ENCODE assay signal across 8 mouse cellular contexts in the genomic region with DNA sequence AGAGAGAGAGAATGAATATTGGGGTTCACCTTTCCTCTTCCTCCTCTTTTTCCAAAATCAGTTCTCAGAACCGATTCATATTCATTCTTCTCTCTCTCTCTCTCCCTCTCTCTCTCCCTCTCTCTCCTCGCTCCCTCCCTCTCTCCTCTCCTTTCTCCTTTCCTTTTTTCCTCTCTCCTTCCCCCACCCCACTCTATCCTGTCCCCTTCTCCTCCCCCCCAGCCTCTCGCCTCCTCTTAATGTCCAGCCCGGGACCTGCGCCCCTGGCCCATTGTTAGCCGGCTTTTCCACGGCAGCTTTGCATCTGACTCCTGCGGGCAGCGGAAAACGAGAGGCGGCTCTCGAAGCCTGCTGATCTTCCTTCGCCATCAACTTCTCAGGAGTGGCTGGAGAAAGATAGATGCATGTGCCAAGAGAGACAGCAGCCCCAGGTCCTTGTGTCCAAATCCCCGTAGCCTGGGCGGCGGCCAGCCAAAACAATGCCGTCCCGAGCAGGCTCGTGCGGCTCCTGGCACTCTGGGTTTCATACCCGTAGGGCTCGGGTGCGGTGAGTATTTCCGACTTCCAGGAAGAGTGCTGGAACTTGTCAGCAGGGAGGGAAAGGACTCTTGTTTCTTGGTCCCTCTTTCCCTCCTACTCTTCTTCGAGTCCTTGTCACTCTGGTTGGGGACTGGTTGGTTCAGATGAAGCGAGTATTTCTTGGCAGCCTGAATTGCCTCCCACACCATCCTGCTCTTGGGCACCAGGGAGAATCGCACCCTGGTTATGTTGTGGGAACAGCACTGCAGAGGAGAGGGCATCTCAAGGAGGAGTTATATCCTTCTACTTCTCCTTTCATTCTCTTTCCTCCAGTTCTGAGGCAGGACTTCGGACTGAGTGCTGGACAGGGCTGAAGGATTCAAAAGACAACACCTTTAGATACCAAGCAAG. TPM values are rescaled to one million over a fixed set of nuclear protein-coding genes. Genes with fewer than 3 reads are reported as not detected.
DNase-seq lines count a peak whose midpoint lies in the region; ATAC-seq and TF ChIP-seq lines count a peak whose summit lies in the region.

No protein-coding gene starts in this region.

- no peak for DNase-seq in midbrain, embryonic 14.5 days
- peak; percentile 71 for DNase-seq in hindbrain, embryonic 11.5 days (ENCODE audit: low spot score)
- no peak for DNase-seq in stomach, postnatal 0 days (ENCODE audit: low spot score)
- DNase-seq in thymus, postnatal 4 days: no peak
- no peak for DNase-seq in cerebellum, adult 18-20 months

- H3K4me3 ChIP-seq in midbrain, embryonic 12.5 days: 0 out of 2 replicates have a peak overlapping the region, but pooled peaks have one; percentile 2
- H3K4me3 ChIP-seq in midbrain, embryonic 14.5 days (replicated peaks; ENCODE audit: low read depth, low read length): no peak overlapping the region
- peak overlapping the region; percentile 76 for H3K4me3 ChIP-seq in hindbrain, embryonic 11.5 days (ENCODE audit: low read depth, low read length)
- H3K4me3 ChIP-seq in limb, embryonic 12.5 days (replicated peaks): peak overlapping the region; percentile 37
- peak overlapping the region; percentile 65 for H3K4me3 ChIP-seq in stomach, postnatal 0 days (ENCODE audit: low read depth, low read length)
- no peak overlapping the region for H3K4me3 ChIP-seq in forebrain, embryonic 13.5 days

- H3K27me3 ChIP-seq in midbrain, embryonic 12.5 days: peaks cover 94% of the 10 kb centered on the region
- H3K27me3 ChIP-seq in midbrain, embryonic 14.5 days (ENCODE audit: control insufficient read depth, insufficient read depth, low read length): peaks cover 88% of the 10 kb centered on the region
- H3K27me3 ChIP-seq in hindbrain, embryonic 11.5 days (ENCODE audit: control insufficient read depth, insufficient read depth, low read length): peaks cover 24% of the 10 kb centered on the region
- peaks cover 78% of the 10 kb centered on the region for H3K27me3 ChIP-seq in limb, embryonic 12.5 days
- H3K27me3 ChIP-seq in stomach, postnatal 0 days (ENCODE audit: control insufficient read depth, insufficient read depth, low read length): no peaks in the 10 kb centered on the region; the same call in 1 of the 2 replicates
- peaks cover 99% of the 10 kb centered on the region for H3K27me3 ChIP-seq in forebrain, embryonic 13.5 days

- no peak for TF ChIP-seq CTCF in stomach, postnatal 0 days (IDR thresholded peaks at IDR 0.05; ENCODE audit: low read depth)

- WGBS in midbrain, embryonic 12.5 days: 0% methylated on average over 28 of the region's 28 CpGs
- WGBS in midbrain, embryonic 14.5 days: under 1% methylated on average over 28 of the region's 28 CpGs
- under 1% methylated on average over 28 of the region's 28 CpGs for WGBS in hindbrain, embryonic 11.5 days
- 3% methylated on average over 28 of the region's 28 CpGs for WGBS in limb, embryonic 12.5 days
- WGBS in stomach, postnatal 0 days: 4% methylated on average over 28 of the region's 28 CpGs
- under 1% methylated on average over 28 of the region's 28 CpGs for WGBS in forebrain, embryonic 13.5 days

- H3K27ac ChIP-seq in midbrain, embryonic 12.5 days (replicated peaks): no peak overlapping the region
- H3K27ac ChIP-seq in midbrain, embryonic 14.5 days (replicated peaks; ENCODE audit: low read depth, low read length): no peak overlapping the region
- peak overlapping the region; percentile 100 for H3K27ac ChIP-seq in hindbrain, embryonic 11.5 days (ENCODE audit: low read depth, low read length)
- no peak overlapping the region for H3K27ac ChIP-seq in limb, embryonic 12.5 days
- peak overlapping the region; percentile 96 for H3K27ac ChIP-seq in stomach, postnatal 0 days (replicated peaks)
- H3K27ac ChIP-seq in forebrain, embryonic 13.5 days: no peak overlapping the region

- H3K36me3 ChIP-seq in midbrain, embryonic 12.5 days: no peaks in the 10 kb centered on the region
- no peaks in the 10 kb centered on the region for H3K36me3 ChIP-seq in midbrain, embryonic 14.5 days (ENCODE audit: control insufficient read depth, insufficient read depth, low read length)
- H3K36me3 ChIP-seq in hindbrain, embryonic 11.5 days (ENCODE audit: control insufficient read depth, insufficient read depth, low read length): no peaks in the 10 kb centered on the region
- peaks cover 14% of the 10 kb centered on the region; the same call in 1 of the 2 replicates for H3K36me3 ChIP-seq in limb, embryonic 12.5 days
- H3K36me3 ChIP-seq in stomach, postnatal 0 days (ENCODE audit: control insufficient read depth, insufficient read depth, low read length): 0 out of 2 replicates have a peak, but pooled peaks cover 2% of the 10 kb centered on the region
- H3K36me3 ChIP-seq in forebrain, embryonic 13.5 days (ENCODE audit: poor library complexity, severe bottlenecking): no peaks in the 10 kb centered on the region

- no peak overlapping the region for H3K9ac ChIP-seq in midbrain, embryonic 12.5 days (replicated peaks)
- H3K9ac ChIP-seq in midbrain, embryonic 14.5 days (replicated peaks; ENCODE audit: low read length): no peak overlapping the region
- H3K9ac ChIP-seq in hindbrain, embryonic 11.5 days (ENCODE audit: low read depth, low read length): peak overlapping the region; percentile 98
- 0 out of 2 replicates have a peak overlapping the region, but pooled peaks have one; percentile 35 for H3K9ac ChIP-seq in limb, embryonic 12.5 days (replicated peaks)
- H3K9ac ChIP-seq in stomach, postnatal 0 days (ENCODE audit: low read length): peak overlapping the region; percentile 89
- no peak overlapping the region for H3K9ac ChIP-seq in forebrain, embryonic 13.5 days

- TF ChIP-seq EP300 in stomach, postnatal 0 days (optimal IDR thresholded peaks at IDR 0.05): no peak

- no peak for ATAC-seq in midbrain, embryonic 12.5 days (ENCODE audit: low FRiP score, low read depth)
- ATAC-seq in midbrain, embryonic 14.5 days (ENCODE audit: low FRiP score, low TSS enrichment): no peak
- no peak for ATAC-seq in hindbrain, embryonic 11.5 days (ENCODE audit: low FRiP score)
- ATAC-seq in limb, embryonic 12.5 days (ENCODE audit: insufficient number of reproducible peaks, insufficient read depth, low FRiP score, low TSS enrichment, low read depth): no peak
- ATAC-seq in stomach, postnatal 0 days (ENCODE audit: low FRiP score, low TSS enrichment): no peak
- ATAC-seq in forebrain, embryonic 13.5 days: no peak

- H3K4me1 ChIP-seq in midbrain, embryonic 12.5 days: no peaks in the 10 kb centered on the region
- H3K4me1 ChIP-seq in midbrain, embryonic 14.5 days (ENCODE audit: control insufficient read depth, insufficient read depth, low read length): no peaks in the 10 kb centered on the region
- peaks cover 2% of the 10 kb centered on the region; the same call in 1 of the 2 replicates for H3K4me1 ChIP-seq in hindbrain, embryonic 11.5 days (replicated peaks; ENCODE audit: control insufficient read depth, insufficient read depth, low read length)
- peaks cover 71% of the 10 kb centered on the region for H3K4me1 ChIP-seq in limb, embryonic 12.5 days (replicated peaks)
- peaks cover 2% of the 10 kb centered on the region; the same call in 1 of the 2 replicates for H3K4me1 ChIP-seq in stomach, postnatal 0 days (replicated peaks; ENCODE audit: control insufficient read depth, insufficient read depth)
- H3K4me1 ChIP-seq in forebrain, embryonic 13.5 days: 0 out of 2 replicates have a peak, but pooled peaks cover 1% of the 10 kb centered on the region

- H3K9me3 ChIP-seq in midbrain, embryonic 12.5 days: no peaks in the 10 kb centered on the region
- H3K9me3 ChIP-seq in midbrain, embryonic 14.5 days (ENCODE audit: control insufficient read depth, low read length): no peaks in the 10 kb centered on the region
- H3K9me3 ChIP-seq in hindbrain, embryonic 11.5 days (ENCODE audit: control insufficient read depth, low read length): no peaks in the 10 kb centered on the region
- H3K9me3 ChIP-seq in limb, embryonic 12.5 days: no peaks in the 10 kb centered on the region
- no peaks in the 10 kb centered on the region for H3K9me3 ChIP-seq in stomach, postnatal 0 days (ENCODE audit: control insufficient read depth, low read length)
- H3K9me3 ChIP-seq in forebrain, embryonic 13.5 days (replicated peaks): no peaks in the 10 kb centered on the region

- no peak overlapping the region for H3K4me2 ChIP-seq in midbrain, embryonic 12.5 days (replicated peaks)
- no peak overlapping the region for H3K4me2 ChIP-seq in midbrain, embryonic 14.5 days (ENCODE audit: low read length)
- peak overlapping the region; percentile 88 for H3K4me2 ChIP-seq in hindbrain, embryonic 11.5 days (replicated peaks; ENCODE audit: low read depth, low read length)
- H3K4me2 ChIP-seq in limb, embryonic 12.5 days: peak overlapping the region; percentile 64
- peak overlapping the region; percentile 77 for H3K4me2 ChIP-seq in stomach, postnatal 0 days (replicated peaks; ENCODE audit: low read depth)
- no peak overlapping the region for H3K4me2 ChIP-seq in forebrain, embryonic 13.5 days

RNA-seq across cellular contexts. Expression of a gene that starts 1.1 kb away (rescaled TPM):
- polyA plus RNA-seq in midbrain, embryonic 12.5 days (2016; fragmentation: Nextera tagmentation; extraction: Ambion mirVana): 0.13 TPM in 1 of 2 replicates, not detected in the other
- 0.12 and 0.20 TPM in 2 replicates for polyA plus RNA-seq in midbrain, embryonic 14.5 days (2014; fragmentation: Nextera tagmentation; extraction: Ambion mirVana)
- 63.7 and 68.1 TPM in 2 replicates for polyA plus RNA-seq in hindbrain, embryonic 11.5 days (2014; fragmentation: Nextera tagmentation; extraction: Ambion mirVana)
- polyA plus RNA-seq in limb, embryonic 12.5 days (2016; fragmentation: Nextera tagmentation; extraction: Ambion mirVana): 1.8 and 2.0 TPM in 2 replicates
- 5.1 and 5.3 TPM in 2 replicates for polyA plus RNA-seq in stomach, postnatal 0 days (2015; fragmentation: Nextera tagmentation; extraction: Ambion mirVana)
- polyA plus RNA-seq in forebrain, embryonic 13.5 days (2015; fragmentation: Nextera tagmentation; extraction: Ambion mirVana): not detected in 2 replicates

RNA-seq across cellular contexts. Expression of a gene that starts 7.6 kb away (rescaled TPM):
- 0.48 and 0.83 TPM in 2 replicates for polyA plus RNA-seq in midbrain, embryonic 12.5 days (2016; fragmentation: Nextera tagmentation; extraction: Ambion mirVana)
- polyA plus RNA-seq in midbrain, embryonic 14.5 days (2014; fragmentation: Nextera tagmentation; extraction: Ambion mirVana): 0.26 and 0.61 TPM in 2 replicates
- polyA plus RNA-seq in hindbrain, embryonic 11.5 days (2014; fragmentation: Nextera tagmentation; extraction: Ambion mirVana): 4.0 and 4.1 TPM in 2 replicates
- polyA plus RNA-seq in limb, embryonic 12.5 days (2016; fragmentation: Nextera tagmentation; extraction: Ambion mirVana): 0.58 and 0.70 TPM in 2 replicates
- 0.35 and 0.56 TPM in 2 replicates for polyA plus RNA-seq in stomach, postnatal 0 days (2015; fragmentation: Nextera tagmentation; extraction: Ambion mirVana)
- polyA plus RNA-seq in forebrain, embryonic 13.5 days (2015; fragmentation: Nextera tagmentation; extraction: Ambion mirVana): not detected in 2 replicates

RNA-seq across cellular contexts. Expression of a gene that starts 11.6 kb away (rescaled TPM):
- not detected in 2 replicates for polyA plus RNA-seq in midbrain, embryonic 12.5 days (2016; fragmentation: Nextera tagmentation; extraction: Ambion mirVana)
- not detected in 2 replicates for polyA plus RNA-seq in midbrain, embryonic 14.5 days (2014; fragmentation: Nextera tagmentation; extraction: Ambion mirVana)
- 4.9 and 5.4 TPM in 2 replicates for polyA plus RNA-seq in hindbrain, embryonic 11.5 days (2014; fragmentation: Nextera tagmentation; extraction: Ambion mirVana)
- 0.91 and 0.98 TPM in 2 replicates for polyA plus RNA-seq in limb, embryonic 12.5 days (2016; fragmentation: Nextera tagmentation; extraction: Ambion mirVana)
- polyA plus RNA-seq in stomach, postnatal 0 days (2015; fragmentation: Nextera tagmentation; extraction: Ambion mirVana): 0.90 and 0.99 TPM in 2 replicates
- polyA plus RNA-seq in forebrain, embryonic 13.5 days (2015; fragmentation: Nextera tagmentation; extraction: Ambion mirVana): not detected in 2 replicates

RNA-seq across cellular contexts. Expression of a gene that starts 25.8 kb away (rescaled TPM):
- not detected in 2 replicates for polyA plus RNA-seq in midbrain, embryonic 12.5 days (2016; fragmentation: Nextera tagmentation; extraction: Ambion mirVana)
- not detected in 2 replicates for polyA plus RNA-seq in midbrain, embryonic 14.5 days (2014; fragmentation: Nextera tagmentation; extraction: Ambion mirVana)
- polyA plus RNA-seq in hindbrain, embryonic 11.5 days (2014; fragmentation: Nextera tagmentation; extraction: Ambion mirVana): 11.9 and 12.8 TPM in 2 replicates
- 0.35 and 0.90 TPM in 2 replicates for polyA plus RNA-seq in limb, embryonic 12.5 days (2016; fragmentation: Nextera tagmentation; extraction: Ambion mirVana)
- 2.5 and 2.6 TPM in 2 replicates for polyA plus RNA-seq in stomach, postnatal 0 days (2015; fragmentation: Nextera tagmentation; extraction: Ambion mirVana)
- polyA plus RNA-seq in forebrain, embryonic 13.5 days (2015; fragmentation: Nextera tagmentation; extraction: Ambion mirVana): not detected in 2 replicates

RNA-seq across cellular contexts. Expression of a gene that starts 38.7 kb away (rescaled TPM):
- not detected in 2 replicates for polyA plus RNA-seq in midbrain, embryonic 12.5 days (2016; fragmentation: Nextera tagmentation; extraction: Ambion mirVana)
- not detected in 2 replicates for polyA plus RNA-seq in midbrain, embryonic 14.5 days (2014; fragmentation: Nextera tagmentation; extraction: Ambion mirVana)
- polyA plus RNA-seq in hindbrain, embryonic 11.5 days (2014; fragmentation: Nextera tagmentation; extraction: Ambion mirVana): 23.8 and 39.3 TPM in 2 replicates
- polyA plus RNA-seq in limb, embryonic 12.5 days (2016; fragmentation: Nextera tagmentation; extraction: Ambion mirVana): 8.2 and 9.2 TPM in 2 replicates
- 8.4 and 8.9 TPM in 2 replicates for polyA plus RNA-seq in stomach, postnatal 0 days (2015; fragmentation: Nextera tagmentation; extraction: Ambion mirVana)
- not detected in 2 replicates for polyA plus RNA-seq in forebrain, embryonic 13.5 days (2015; fragmentation: Nextera tagmentation; extraction: Ambion mirVana)

Comparison
In these comparisons a context has a peak if more than half of its experiments do, and no peak if none do; other contexts are left out.
1. H3K4me3 ChIP-seq: peak in midbrain, embryonic 12.5 days (single experiment), hindbrain, embryonic 11.5 days (single experiment), limb, embryonic 12.5 days (single experiment) and stomach, postnatal 0 days (single experiment); none in midbrain, embryonic 14.5 days (single experiment) and forebrain, embryonic 13.5 days (single experiment).
2. H3K27ac ChIP-seq: peak in hindbrain, embryonic 11.5 days (single experiment) and stomach, postnatal 0 days (single experiment); none in midbrain, embryonic 12.5 days (single experiment), midbrain, embryonic 14.5 days (single experiment), limb, embryonic 12.5 days (single experiment) and forebrain, embryonic 13.5 days (single experiment).
3. H3K4me2 ChIP-seq: peak in hindbrain, embryonic 11.5 days (single experiment), limb, embryonic 12.5 days (single experiment) and stomach, postnatal 0 days (single experiment); none in midbrain, embryonic 12.5 days (single experiment), midbrain, embryonic 14.5 days (single experiment) and forebrain, embryonic 13.5 days (single experiment).
4. H3K9ac ChIP-seq: peak in hindbrain, embryonic 11.5 days (single experiment), limb, embryonic 12.5 days (single experiment) and stomach, postnatal 0 days (single experiment); none in midbrain, embryonic 12.5 days (single experiment), midbrain, embryonic 14.5 days (single experiment) and forebrain, embryonic 13.5 days (single experiment).
5. RNA of a gene that starts 1.1 kb away (polyA plus RNA-seq): 63.7 to 68.1 TPM in hindbrain, embryonic 11.5 days; 5.1 to 5.3 TPM in stomach, postnatal 0 days, 1.8 to 2.0 TPM in limb, embryonic 12.5 days, 0.12 to 0.20 TPM in midbrain, embryonic 14.5 days, 0.13 TPM in midbrain, embryonic 12.5 days and not detected in forebrain, embryonic 13.5 days; every median in the first group is over 10 times any median in the second.